Mouse (Mus musculus) midbrain, postnatal 0 days (tissue): ENCODE measurements at regions not wholly inside any gene's neighbourhood (a gene's known extent, or its start where the extent isn't known, plus 50 kb on each side); places are given as distances from the start of the nearest gene placed in this dataset.

ENCODE experiments used
- ATAC-seq: fragments of 200-750 bp; cut with Nextera tagmentation; 2 replicates; pipeline ENCODE4 v1.8.0; 2017; ENCODE audit warnings: moderate number of reproducible peaks, mild to moderate bottlenecking, moderate TSS enrichment, moderate library complexity; ENCODE audit not compliant: low FRiP score
- DNase-seq: peaks from one replicate; pipeline ENCODE4 v3.0.0-alpha.2; 2015; ENCODE audit warnings: low spot score
- H3K27ac ChIP-seq: fragments of 300-500 bp; sonication (generic); 2 replicates; pipeline ENCODE4 v1.5.1; 2014; ENCODE audit warnings: low read depth, mild to moderate bottlenecking, low read length, mixed read lengths
- H3K27me3 ChIP-seq: fragments of 300-500 bp; sonication (generic); 2 replicates; pipeline ENCODE4 v1.6.1; 2014; ENCODE audit warnings: low read length, control low read depth, mixed read lengths; ENCODE audit not compliant: insufficient read depth
- H3K36me3 ChIP-seq: fragments of 300-500 bp; sonication (generic); 2 replicates; pipeline ENCODE4 v1.6.1; 2014; ENCODE audit warnings: low read length, control low read depth, mixed read lengths; ENCODE audit not compliant: insufficient read depth
- H3K4me1 ChIP-seq: fragments of 300-500 bp; sonication (generic); 2 replicates; pipeline ENCODE4 v1.6.1; 2014; ENCODE audit warnings: mild to moderate bottlenecking, control low read depth, antibody characterized with exemption, low read length, mixed read lengths; ENCODE audit not compliant: insufficient read depth
- H3K4me2 ChIP-seq: fragments of 300-500 bp; sonication (generic); 2 replicates; pipeline ENCODE4 v1.6.1; 2014; ENCODE audit warnings: low read depth, mild to moderate bottlenecking, low read length, mixed read lengths; ENCODE audit not compliant: poor library complexity, severe bottlenecking
- H3K4me3 ChIP-seq: fragments of 300-500 bp; sonication (generic); 2 replicates; pipeline ENCODE4 v1.5.1; 2014; ENCODE audit warnings: low read depth, mild to moderate bottlenecking, low read length, moderate library complexity
- H3K9ac ChIP-seq: fragments of 300-500 bp; sonication (generic); replicated peaks from 2 replicates; pipeline ENCODE4 v1.6.1; 2014; ENCODE audit warnings: mild to moderate bottlenecking, low read length, moderate library complexity, mixed read lengths; ENCODE audit not compliant: poor library complexity, severe bottlenecking
- H3K9me3 ChIP-seq: fragments of 300-500 bp; sonication (generic); 2 replicates; pipeline ENCODE4 v1.6.1; 2016; ENCODE audit warnings: low read length, control low read depth
- CTCF ChIP-seq: IDR thresholded peaks from 2 replicates; pipeline ENCODE4 v1.5.1; 2016; ENCODE audit warnings: antibody characterized with exemption, mild to moderate bottlenecking
- WGBS: fragments of 180-500 bp; shearing (Covaris S2); extraction: QIAGEN DNeasy Blood & Tissue Kit; methylation state at CpG from one replicate; pipeline ENCODE4 v1.1.7; 2014; 5-methylcytosine and 5-hydroxymethylcytosine counted together

DNA sequence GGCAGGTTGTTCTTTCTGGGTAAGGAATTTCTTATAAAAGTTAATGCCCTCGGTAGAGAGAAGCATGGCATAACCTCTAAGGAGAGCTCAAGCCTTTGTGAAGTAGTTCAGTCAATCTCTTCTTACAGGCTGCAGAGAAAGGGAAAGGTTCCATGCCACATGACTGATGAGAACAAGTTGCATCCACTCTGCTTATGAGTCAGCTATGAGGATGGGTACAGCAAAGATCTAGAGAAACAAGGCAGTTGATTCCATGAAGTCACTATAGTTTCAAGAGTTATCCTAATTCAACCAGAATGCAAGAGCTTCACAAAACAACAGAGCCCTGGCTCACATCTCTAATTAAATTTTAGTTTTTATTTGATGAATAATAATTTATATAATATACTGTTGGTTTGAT is 259.6 kb upstream of the Klf6 start:
- H3K27ac ChIP-seq, result no peak overlapping the region
- no peak overlapping the region for H3K4me2 ChIP-seq
- 77% methylated on average over 1 of the region's 1 CpGs for WGBS
- no peak for TF ChIP-seq CTCF
- no peak overlapping the region for H3K4me3 ChIP-seq
- no peaks in the 10 kb centered on the region for H3K4me1 ChIP-seq
- H3K9ac ChIP-seq, result no peak overlapping the region
- DNase-seq, result no peak
- H3K36me3 ChIP-seq, result no peaks in the 10 kb centered on the region
- H3K27me3 ChIP-seq, result no peaks in the 10 kb centered on the region
- no peaks in the 10 kb centered on the region for H3K9me3 ChIP-seq
- no peak for ATAC-seq

- ATAC-seq, result no peak
- Histone ChIP-seq H3K36me3 (no peaks in the 10 kb centered on the region), H3K4me2 (no peak overlapping the region), H3K4me3 (no peak overlapping the region), H3K9me3 (no peaks in the 10 kb centered on the region), H3K27ac (no peak overlapping the region), H3K4me1 (no peaks in the 10 kb centered on the region), H3K27me3 (no peaks in the 10 kb centered on the region), H3K9ac (no peak overlapping the region)
- DNase-seq, result peak; percentile 27
- TF ChIP-seq CTCF, result no peak
- 57% methylated on average over 5 of the region's 5 CpGs for WGBS
Observed at GRCm38 (mm10) chr13:5603905-5604596, 257.2 kb upstream of the Klf6 start.

GRCm38 (mm10) chr13:5605418-5605817 is 255.9 kb upstream of the Klf6 start:
- ATAC-seq, result no peak
- H3K36me3 ChIP-seq, result no peaks in the 10 kb centered on the region
- H3K4me2 ChIP-seq, result no peak overlapping the region
- no peak overlapping the region for H3K4me3 ChIP-seq
- TF ChIP-seq CTCF, result no peak
- H3K27ac ChIP-seq, result no peak overlapping the region
- H3K27me3 ChIP-seq, result no peaks in the 10 kb centered on the region
- H3K4me1 ChIP-seq, result no peaks in the 10 kb centered on the region
- H3K9me3 ChIP-seq, result no peaks in the 10 kb centered on the region
- H3K9ac ChIP-seq, result no peak overlapping the region
- no peak for DNase-seq

- no peak overlapping the region for H3K4me2 ChIP-seq
- H3K27ac ChIP-seq, result no peak overlapping the region
- ATAC-seq (no peak), DNase-seq (no peak)
- no peak overlapping the region for H3K4me3 ChIP-seq
- H3K9ac ChIP-seq, result no peak overlapping the region
- no peaks in the 10 kb centered on the region for H3K27me3 ChIP-seq
- no peaks in the 10 kb centered on the region for H3K9me3 ChIP-seq
- H3K4me1 ChIP-seq, result no peaks in the 10 kb centered on the region
- 85% methylated on average over 4 of the region's 4 CpGs for WGBS
- no peaks in the 10 kb centered on the region for H3K36me3 ChIP-seq
- TF ChIP-seq CTCF, result no peak
Observed at GRCm38 (mm10) chr13:5607462-5607861, 253.8 kb upstream of the Klf6 start.

DNA sequence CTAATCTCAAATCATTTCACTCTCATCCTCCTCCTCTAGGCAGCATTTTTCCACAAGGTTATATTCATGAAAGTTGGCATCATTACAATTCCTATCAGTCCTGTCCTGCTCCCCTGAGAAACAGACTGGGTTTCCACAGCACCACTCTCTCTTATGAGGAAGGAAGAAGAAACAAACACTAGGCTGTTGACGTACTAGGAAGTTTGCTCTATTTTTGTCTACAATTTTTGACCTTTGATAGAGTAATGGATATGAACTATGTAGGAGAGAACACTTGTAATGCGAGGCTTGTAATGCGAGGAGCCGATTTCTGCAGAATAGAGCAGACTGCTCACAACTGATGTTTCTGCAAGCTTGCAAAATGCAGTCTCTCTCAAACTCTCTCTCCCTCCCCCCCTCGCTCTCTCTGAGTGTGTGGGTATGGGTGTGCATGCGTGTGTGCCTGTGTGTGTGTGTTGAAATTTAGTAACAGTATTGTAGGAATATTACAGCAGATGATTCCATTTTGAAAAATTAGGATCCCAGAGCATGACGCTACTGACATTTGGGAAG is 247.0 kb upstream of the Klf6 start:
- WGBS, result 78% methylated on average over 7 of the region's 7 CpGs
- TF ChIP-seq CTCF, result no peak
- ATAC-seq (no peak), DNase-seq (no peak)
- H3K27ac ChIP-seq, result no peak overlapping the region
- no peaks in the 10 kb centered on the region for H3K36me3 ChIP-seq
- H3K27me3 ChIP-seq, result no peaks in the 10 kb centered on the region
- no peaks in the 10 kb centered on the region for H3K9me3 ChIP-seq
- H3K4me2 ChIP-seq, result no peak overlapping the region
- H3K4me3 ChIP-seq, result no peak overlapping the region
- H3K9ac ChIP-seq, result no peak overlapping the region
- no peaks in the 10 kb centered on the region for H3K4me1 ChIP-seq

- Histone ChIP-seq H3K36me3 (no peaks in the 10 kb centered on the region), H3K4me2 (no peak overlapping the region), H3K4me1 (no peaks in the 10 kb centered on the region), H3K27ac (no peak overlapping the region), H3K4me3 (no peak overlapping the region), H3K9ac (no peak overlapping the region), H3K9me3 (no peaks in the 10 kb centered on the region), H3K27me3 (no peaks in the 10 kb centered on the region)
- DNase-seq, result no peak
- WGBS, result 91% methylated on average over 5 of the region's 5 CpGs
- TF ChIP-seq CTCF, result no peak
- ATAC-seq, result no peak
Observed at GRCm38 (mm10) chr13:5614833-5615232, 246.4 kb upstream of the Klf6 start.
